Mouse (Mus musculus): ENCODE measurements around the gene 5330417C22Rik. TPM values are rescaled to one million over a fixed set of nuclear protein-coding genes. Genes with fewer than 3 reads are reported as not detected.
A peak's percentile ranks its signal among the peaks of the same experiment; 100 is the strongest.
"Not testable (repeated sequence)": the region's sequence is repeated elsewhere in the genome, so short reads cannot be mapped to it uniquely, and the experiment has no call there.

The 5330417C22Rik gene
- polyA plus RNA-seq, 1 experiment from 2014 or later, result 0.64 TPM

DNA sequence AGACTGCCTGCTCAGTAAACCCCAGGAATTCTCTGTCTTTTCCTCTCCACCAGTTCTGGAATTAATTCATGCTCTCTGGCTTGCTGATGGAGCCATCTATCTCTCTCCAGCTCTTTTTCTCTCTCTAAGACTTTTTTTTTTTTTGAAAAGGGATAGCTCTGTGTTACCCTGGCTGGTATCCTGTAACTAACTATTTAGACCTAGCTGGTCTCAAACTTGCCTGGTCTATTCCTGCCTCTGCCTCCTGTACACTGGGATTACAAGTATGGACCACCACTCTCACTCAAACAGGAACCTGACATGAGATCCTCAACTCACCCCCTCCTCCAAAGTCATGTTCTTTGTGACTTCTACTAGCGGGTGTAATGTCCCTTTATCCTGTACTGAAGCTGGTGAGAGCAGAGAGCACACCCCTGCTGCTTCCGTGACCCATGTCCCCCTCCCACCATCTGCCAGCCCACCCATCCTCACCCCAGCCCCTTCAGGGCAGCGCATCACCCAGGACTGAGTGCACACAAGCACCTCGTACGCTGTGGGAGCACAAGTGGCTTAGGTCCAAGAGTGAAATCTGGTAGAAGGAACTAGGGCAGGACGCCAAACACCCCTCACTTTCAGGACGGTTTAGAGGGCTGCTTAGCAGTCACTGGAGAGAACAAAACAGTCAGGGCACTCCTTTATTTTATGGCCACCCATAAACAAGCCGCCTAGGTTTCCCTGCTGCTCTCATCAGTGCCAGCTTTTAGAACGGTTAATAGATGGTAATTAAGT is 25.4 kb downstream of the 5330417C22Rik start:
- Histone ChIP-seq H3K27me3 (replicated peaks; ENCODE audit: low read depth, poor library complexity, severe bottlenecking) (no peaks in the 10 kb centered on the region), H3K4me1 (peaks cover 26% of the 10 kb centered on the region), H3K9me3 (no peaks in the 10 kb centered on the region), H3K4me3 (no peak overlapping the region), H3K36me3 (replicated peaks) (no peaks in the 10 kb centered on the region), H3K27ac (replicated peaks) (no peak overlapping the region; the same call in 1 of the 2 replicates)
- 28% methylated on average over 9 of the region's 9 CpGs for WGBS
- no peak for DNase-seq (ENCODE audit: low spot score)

DNA sequence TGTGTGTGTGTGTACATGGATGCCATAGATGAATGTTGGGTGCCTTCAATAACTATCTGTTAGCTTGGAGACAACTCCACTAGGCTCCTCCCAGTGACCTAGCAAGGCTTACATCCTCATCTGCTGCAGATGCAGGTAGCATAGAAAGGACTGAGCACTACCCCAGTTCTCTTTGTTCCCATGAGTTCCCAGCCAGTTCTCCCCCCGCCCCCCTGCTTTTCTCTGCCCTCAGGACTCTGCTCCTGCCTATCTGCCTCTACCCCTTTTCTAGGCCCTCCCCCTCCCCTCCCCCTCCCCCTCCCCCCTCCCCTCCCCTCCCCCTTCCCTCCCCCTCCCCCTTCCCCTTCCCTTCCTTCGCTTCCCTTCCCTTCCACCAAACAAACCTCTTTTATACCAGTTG is 26.2 kb downstream of the 5330417C22Rik start:
- peaks cover 26% of the 10 kb centered on the region for H3K4me1 ChIP-seq
- no peaks in the 10 kb centered on the region for H3K9me3 ChIP-seq
- no peaks in the 10 kb centered on the region for H3K27me3 ChIP-seq (replicated peaks; ENCODE audit: low read depth, poor library complexity, severe bottlenecking)
- peak; percentile 26 for DNase-seq (ENCODE audit: low spot score)
- no peak overlapping the region for H3K4me3 ChIP-seq
- no peak overlapping the region; the same call in 1 of the 2 replicates for H3K27ac ChIP-seq (replicated peaks)
- WGBS, result 64% methylated on average over 2 of the region's 2 CpGs
- no peaks in the 10 kb centered on the region for H3K36me3 ChIP-seq (replicated peaks)

GRCm38 (mm10) chr3:108508745-108509474 is 27.4 kb downstream of the 5330417C22Rik start:
- Histone ChIP-seq H3K36me3 (replicated peaks) (no peaks in the 10 kb centered on the region), H3K27ac (replicated peaks) (no peak overlapping the region), H3K4me1 (peaks cover 26% of the 10 kb centered on the region), H3K9me3 (no peaks in the 10 kb centered on the region), H3K4me3 (no peak overlapping the region), H3K27me3 (replicated peaks; ENCODE audit: low read depth, poor library complexity, severe bottlenecking) (no peaks in the 10 kb centered on the region)
- 69% methylated on average over 4 of the region's 4 CpGs for WGBS
- no peak for DNase-seq (ENCODE audit: low spot score)

GRCm38 (mm10) chr3:108503908-108504307 is 32.4 kb downstream of the 5330417C22Rik start:
- no peaks in the 10 kb centered on the region for H3K9me3 ChIP-seq
- DNase-seq (ENCODE audit: low spot score), result no peak
- H3K4me3 ChIP-seq, result no peak overlapping the region
- H3K36me3 ChIP-seq (replicated peaks), result no peaks in the 10 kb centered on the region
- no peak overlapping the region for H3K27ac ChIP-seq (replicated peaks)
- 90% methylated on average over 4 of the region's 4 CpGs for WGBS
- no peaks in the 10 kb centered on the region for H3K27me3 ChIP-seq (replicated peaks; ENCODE audit: low read depth, poor library complexity, severe bottlenecking)
- peaks cover 11% of the 10 kb centered on the region for H3K4me1 ChIP-seq

- peaks cover 13% of the 10 kb centered on the region for H3K4me1 ChIP-seq
- H3K9me3 ChIP-seq; H3K27me3 ChIP-seq (replicated peaks; ENCODE audit: low read depth, poor library complexity, severe bottlenecking); H3K4me3 ChIP-seq; H3K36me3 ChIP-seq (replicated peaks); DNase-seq (ENCODE audit: low spot score); H3K27ac ChIP-seq (replicated peaks): not testable (repeated sequence)
- 91% methylated on average over 3 of the region's 3 CpGs for WGBS
Measured at GRCm38 (mm10) chr3:108501411-108501810, 34.9 kb downstream of the 5330417C22Rik start.

- Histone ChIP-seq H3K27ac (replicated peaks) (no peak overlapping the region), H3K4me3 (no peak overlapping the region), H3K4me1 (peaks cover 27% of the 10 kb centered on the region), H3K9me3 (no peaks in the 10 kb centered on the region), H3K36me3 (replicated peaks) (no peaks in the 10 kb centered on the region), H3K27me3 (replicated peaks; ENCODE audit: low read depth, poor library complexity, severe bottlenecking) (peaks cover 4% of the 10 kb centered on the region; the same call in 1 of the 2 replicates)
- WGBS, result 76% methylated on average over 8 of the region's 8 CpGs
- DNase-seq (ENCODE audit: low spot score), result no peak
Measured at GRCm38 (mm10) chr3:108499826-108500225, 36.5 kb downstream of the 5330417C22Rik start.

- WGBS, result 37% methylated on average over 9 of the region's 9 CpGs
- Histone ChIP-seq H3K9me3 (no peaks in the 10 kb centered on the region), H3K36me3 (replicated peaks) (no peaks in the 10 kb centered on the region), H3K4me3 (no peak overlapping the region), H3K27ac (replicated peaks) (no peak overlapping the region), H3K27me3 (replicated peaks; ENCODE audit: low read depth, poor library complexity, severe bottlenecking) (peaks cover 4% of the 10 kb centered on the region; the same call in 1 of the 2 replicates), H3K4me1 (peaks cover 31% of the 10 kb centered on the region)
- no peak for DNase-seq (ENCODE audit: low spot score)
Measured at GRCm38 (mm10) chr3:108497602-108498001, 38.7 kb downstream of the 5330417C22Rik start.

DNA sequence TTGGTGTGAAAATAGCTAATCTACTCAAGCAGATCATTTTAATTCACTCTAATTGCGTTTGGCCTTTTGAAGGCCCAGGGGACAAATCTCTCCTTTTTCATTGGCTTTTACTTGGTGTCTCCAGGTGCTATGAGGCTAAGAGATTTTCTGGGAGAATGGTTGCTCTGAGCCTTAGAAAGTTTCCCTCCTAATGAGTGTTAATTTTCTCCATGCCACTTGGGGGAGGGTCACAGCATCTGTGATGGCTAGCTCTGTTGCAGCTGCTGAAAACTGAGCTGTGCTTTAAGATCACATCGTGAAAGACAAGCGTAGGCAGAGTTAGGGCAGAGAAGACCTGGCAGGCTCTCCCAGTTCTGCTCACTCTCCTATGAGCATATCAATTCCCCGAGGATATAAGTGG is 40.9 kb downstream of the 5330417C22Rik start:
- peaks cover 35% of the 10 kb centered on the region for H3K4me1 ChIP-seq
- peaks cover 4% of the 10 kb centered on the region; the same call in 1 of the 2 replicates for H3K27me3 ChIP-seq (replicated peaks; ENCODE audit: low read depth, poor library complexity, severe bottlenecking)
- no peaks in the 10 kb centered on the region for H3K36me3 ChIP-seq (replicated peaks)
- no peak for DNase-seq (ENCODE audit: low spot score)
- no peaks in the 10 kb centered on the region for H3K9me3 ChIP-seq
- no peak overlapping the region for H3K4me3 ChIP-seq
- H3K27ac ChIP-seq (replicated peaks), result no peak overlapping the region
- 29% methylated on average over 4 of the region's 4 CpGs for WGBS

DNA sequence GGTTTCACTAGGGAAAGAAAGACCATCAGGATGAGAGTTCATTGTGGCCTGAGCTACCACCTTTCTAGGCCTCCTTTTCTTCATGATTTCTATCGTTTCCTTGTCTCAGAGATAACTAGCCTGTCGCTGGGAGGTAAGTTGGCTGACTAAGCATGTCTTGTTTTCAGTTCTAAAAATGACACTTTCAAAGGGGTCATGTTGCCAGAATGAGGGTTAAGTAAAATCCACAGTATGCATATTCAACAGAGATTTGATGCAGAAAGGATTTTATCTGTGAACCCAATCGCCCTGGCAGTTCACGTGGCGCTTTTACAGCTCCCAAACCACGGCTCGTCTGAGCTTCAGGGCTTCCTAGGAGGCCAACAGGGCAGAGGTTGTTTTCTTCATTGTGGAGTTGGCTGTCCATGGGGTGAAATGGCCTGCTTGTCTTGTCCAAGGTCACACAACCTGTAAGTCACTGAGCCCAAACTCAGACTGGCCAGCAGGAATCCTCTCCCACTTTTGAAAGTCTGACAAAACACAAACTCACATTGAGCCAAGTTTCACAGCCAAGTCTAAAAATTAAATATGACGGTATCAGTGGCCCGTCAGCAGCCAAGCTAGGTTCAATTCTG is 41.4 kb downstream of the 5330417C22Rik start:
- H3K36me3 ChIP-seq (replicated peaks), result no peaks in the 10 kb centered on the region
- 74% methylated on average over 9 of the region's 9 CpGs for WGBS
- peaks cover 4% of the 10 kb centered on the region; the same call in 1 of the 2 replicates for H3K27me3 ChIP-seq (replicated peaks; ENCODE audit: low read depth, poor library complexity, severe bottlenecking)
- H3K4me3 ChIP-seq, result no peak overlapping the region
- peaks cover 35% of the 10 kb centered on the region for H3K4me1 ChIP-seq
- no peak overlapping the region for H3K27ac ChIP-seq (replicated peaks)
- H3K9me3 ChIP-seq, result no peaks in the 10 kb centered on the region
- DNase-seq (ENCODE audit: low spot score), result no peak

DNA sequence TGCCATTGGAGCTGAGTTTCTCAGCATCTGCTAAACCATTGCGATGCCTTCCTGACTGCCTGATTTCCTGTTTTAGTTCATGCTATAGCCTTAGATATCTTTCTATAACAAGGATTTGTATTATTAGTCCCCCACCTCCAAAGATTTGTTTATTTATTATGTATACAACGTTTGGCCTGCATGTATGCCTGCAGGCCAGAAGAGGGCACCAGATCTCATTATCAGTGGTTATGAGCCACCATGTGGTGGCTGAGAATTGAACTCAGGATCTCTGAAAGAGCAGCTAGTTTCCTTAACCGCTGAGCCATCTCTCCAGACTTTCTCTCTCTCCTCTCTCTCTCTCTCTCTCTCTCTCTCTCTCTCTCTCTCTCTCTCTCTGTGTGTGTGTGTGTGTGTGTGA is 46.4 kb downstream of the 5330417C22Rik start:
- H3K27ac ChIP-seq (replicated peaks), result no peak overlapping the region
- no peaks in the 10 kb centered on the region for H3K9me3 ChIP-seq
- no peak overlapping the region for H3K4me3 ChIP-seq
- no peaks in the 10 kb centered on the region for H3K27me3 ChIP-seq (replicated peaks; ENCODE audit: low read depth, poor library complexity, severe bottlenecking)
- no peak for DNase-seq (ENCODE audit: low spot score)
- 43% methylated on average over 3 of the region's 3 CpGs for WGBS
- peaks cover 8% of the 10 kb centered on the region; the same call in 1 of the 2 replicates for H3K4me1 ChIP-seq
- no peaks in the 10 kb centered on the region for H3K36me3 ChIP-seq (replicated peaks)

DNA sequence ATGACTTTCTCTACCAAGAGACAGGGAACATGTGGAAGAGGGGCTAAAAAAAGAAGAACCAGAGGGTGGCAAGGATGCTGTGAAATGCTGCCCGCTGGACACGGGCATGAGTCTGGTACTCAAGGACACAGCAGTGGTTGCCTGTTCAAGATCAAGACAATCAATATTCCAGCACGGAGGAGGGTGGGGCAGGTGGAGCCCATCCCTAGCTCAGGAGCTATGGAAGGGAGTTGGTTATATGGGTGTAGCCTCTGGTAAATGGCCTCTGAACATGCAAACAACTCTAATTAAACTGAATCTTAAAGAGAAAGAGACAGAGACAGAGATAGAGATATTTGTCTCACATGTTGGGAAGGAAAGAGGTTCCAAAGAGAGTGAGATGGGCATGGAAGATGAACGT is 51.6 kb downstream of the 5330417C22Rik start:
- Histone ChIP-seq H3K4me1 (no peaks in the 10 kb centered on the region), H3K27ac (replicated peaks) (no peak overlapping the region), H3K4me3 (no peak overlapping the region), H3K36me3 (replicated peaks) (no peaks in the 10 kb centered on the region), H3K27me3 (replicated peaks; ENCODE audit: low read depth, poor library complexity, severe bottlenecking) (no peaks in the 10 kb centered on the region), H3K9me3 (no peaks in the 10 kb centered on the region)
- 90% methylated on average over 4 of the region's 4 CpGs for WGBS
- DNase-seq (ENCODE audit: low spot score), result no peak

- Histone ChIP-seq H3K27ac (replicated peaks) (no peak overlapping the region), H3K36me3 (replicated peaks) (no peaks in the 10 kb centered on the region), H3K4me1 (peaks cover 7% of the 10 kb centered on the region), H3K27me3 (replicated peaks; ENCODE audit: low read depth, poor library complexity, severe bottlenecking) (no peaks in the 10 kb centered on the region), H3K9me3 (no peaks in the 10 kb centered on the region), H3K4me3 (no peak overlapping the region)
- WGBS, result 84% methylated on average over 4 of the region's 4 CpGs
- DNase-seq (ENCODE audit: low spot score), result no peak
Measured at GRCm38 (mm10) chr3:108478800-108479199, 57.5 kb downstream of the 5330417C22Rik start.
